Mouse (Mus musculus): ENCODE results near the gene Larp4b. TPM values are rescaled to one million over a fixed set of nuclear protein-coding genes. Genes with fewer than 3 reads are reported as not detected.
"Not testable (repeated sequence)": the region's sequence is repeated elsewhere in the genome, so short reads cannot be mapped to it uniquely, and the experiment has no call there.

Larp4b gene
- polyA plus RNA-seq (2012; rRNA removed) = 21.7 and 27.3 TPM in 2 replicates

- DNase-seq (ENCODE audit: low spot score) = peak; percentile 89
These were observed at the start of gene Larp4b for GRCm38 (mm10) chr13:9093316-9094155. Larp4b (plus strand) TSS chr13:9093881.

GRCm38 (mm10) chr13:9044731-9045130 lies 49.0 kb upstream of the Larp4b start:
- DNase-seq (ENCODE audit: low spot score) = no peak

- DNase-seq (ENCODE audit: low spot score) = not testable (repeated sequence)
These were observed 41.5 kb upstream of the Larp4b start for GRCm38 (mm10) chr13:9052049-9052691.

- DNase-seq (ENCODE audit: low spot score) = no peak
These were observed 36.4 kb upstream of the Larp4b start for GRCm38 (mm10) chr13:9057277-9057676.

- DNase-seq (ENCODE audit: low spot score) = no peak
These were observed 35.0 kb upstream of the Larp4b start for GRCm38 (mm10) chr13:9058706-9059105.

GRCm38 (mm10) chr13:9061394-9061793 lies 32.3 kb upstream of the Larp4b start:
- no peak for DNase-seq (ENCODE audit: low spot score)

GRCm38 (mm10) chr13:9064196-9064595 lies 29.5 kb upstream of the Larp4b start:
- DNase-seq (ENCODE audit: low spot score) = no peak

- no peak for DNase-seq (ENCODE audit: low spot score)
These were observed 27.6 kb upstream of the Larp4b start for GRCm38 (mm10) chr13:9066107-9066506.

- DNase-seq (ENCODE audit: low spot score) = peak; percentile 28
These were observed 22.7 kb upstream of the Larp4b start for GRCm38 (mm10) chr13:9071008-9071407.

- no peak for DNase-seq (ENCODE audit: low spot score)
These were observed 19.9 kb upstream of the Larp4b start for GRCm38 (mm10) chr13:9073818-9074217.

GRCm38 (mm10) chr13:9075825-9076592 lies 17.7 kb upstream of the Larp4b start:
- no peak for DNase-seq (ENCODE audit: low spot score)

GRCm38 (mm10) chr13:9082128-9082883 lies 11.4 kb upstream of the Larp4b start:
- no peak for DNase-seq (ENCODE audit: low spot score)

- peak; percentile 48 for DNase-seq (ENCODE audit: low spot score)
These were observed 702 bp downstream of the Larp4b start for GRCm38 (mm10) chr13:9094186-9094980.

- no peak for DNase-seq (ENCODE audit: low spot score)
These were observed 5.6 kb downstream of the Larp4b start for GRCm38 (mm10) chr13:9099289-9099688.

GRCm38 (mm10) chr13:9100517-9100916 lies 6.8 kb downstream of the Larp4b start:
- DNase-seq (ENCODE audit: low spot score) = no peak

GRCm38 (mm10) chr13:9106246-9106645 lies 12.6 kb downstream of the Larp4b start:
- DNase-seq (ENCODE audit: low spot score) = no peak

GRCm38 (mm10) chr13:9106992-9107858 lies 13.5 kb downstream of the Larp4b start:
- no peak for DNase-seq (ENCODE audit: low spot score)

- no peak for DNase-seq (ENCODE audit: low spot score)
These were observed 20.1 kb downstream of the Larp4b start for GRCm38 (mm10) chr13:9113735-9114134.

GRCm38 (mm10) chr13:9120835-9121542 lies 27.3 kb downstream of the Larp4b start:
- DNase-seq (ENCODE audit: low spot score) = no peak

Measured in urinary bladder, adult 2 months (tissue).